Mouse (Mus musculus): ENCODE measurements at regions not wholly inside any gene's neighbourhood (a gene's known extent, or its start where the extent isn't known, plus 50 kb on each side); places are given as distances from the start of the nearest gene placed in this dataset.
A peak's percentile ranks its signal among the peaks of the same experiment; 100 is the strongest.

- Histone ChIP-seq H3K36me3 (ENCODE audit: control insufficient read depth, insufficient read depth, low read length) (no peaks in the 10 kb centered on the region), H3K9ac (ENCODE audit: low read depth, low read length) (no peak overlapping the region), H3K4me1 (ENCODE audit: control insufficient read depth, insufficient read depth, low read length) (no peaks in the 10 kb centered on the region), H3K27me3 (ENCODE audit: control insufficient read depth, insufficient read depth, low read length) (no peaks in the 10 kb centered on the region), H3K4me2 (replicated peaks; ENCODE audit: low read depth, low read length) (no peak overlapping the region), H3K4me3 (ENCODE audit: low read length) (no peak overlapping the region), H3K9me3 (ENCODE audit: control insufficient read depth, low read length) (no peaks in the 10 kb centered on the region), H3K27ac (ENCODE audit: low read depth, low read length) (no peak overlapping the region)
- WGBS = 68% methylated on average over 3 of the region's 3 CpGs
- peak; percentile 78; the same call in 1 of the 2 replicates for ATAC-seq (ENCODE audit: low FRiP score, low TSS enrichment)
Observed at GRCm38 (mm10) chr2:67180962-67181361, 232.6 kb upstream of the Gm21830 start.

GRCm38 (mm10) chr2:67221061-67221802 lies 192.3 kb upstream of the Gm21830 start:
- no peaks in the 10 kb centered on the region for H3K36me3 ChIP-seq (ENCODE audit: control insufficient read depth, insufficient read depth, low read length)
- no peaks in the 10 kb centered on the region for H3K4me1 ChIP-seq (ENCODE audit: control insufficient read depth, insufficient read depth, low read length)
- no peaks in the 10 kb centered on the region for H3K9me3 ChIP-seq (ENCODE audit: control insufficient read depth, low read length)
- no peak overlapping the region for H3K4me2 ChIP-seq (replicated peaks; ENCODE audit: low read depth, low read length)
- no peak overlapping the region for H3K27ac ChIP-seq (ENCODE audit: low read depth, low read length)
- 85% methylated on average over 2 of the region's 2 CpGs for WGBS
- ATAC-seq (ENCODE audit: low FRiP score, low TSS enrichment) = no peak
- H3K4me3 ChIP-seq (ENCODE audit: low read length) = no peak overlapping the region
- no peaks in the 10 kb centered on the region for H3K27me3 ChIP-seq (ENCODE audit: control insufficient read depth, insufficient read depth, low read length)
- H3K9ac ChIP-seq (ENCODE audit: low read depth, low read length) = no peak overlapping the region

DNA sequence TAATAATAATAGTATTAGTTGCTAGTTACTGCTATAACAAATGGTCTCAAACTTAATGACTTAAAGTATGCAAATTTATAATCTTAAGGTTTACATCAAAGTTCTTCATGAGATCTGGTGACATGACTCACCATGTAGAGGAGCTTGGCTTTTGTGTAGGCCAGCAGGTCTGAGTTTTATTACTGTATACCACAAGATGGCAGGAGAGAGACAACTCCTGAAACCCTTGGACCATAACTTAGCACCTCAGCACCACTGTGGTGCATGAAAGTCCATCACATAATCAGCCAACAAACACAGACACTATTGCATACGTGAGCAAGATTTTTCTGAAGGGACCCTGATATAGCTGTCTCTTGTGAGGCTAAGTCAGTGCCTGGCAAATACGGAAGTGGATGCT lies 187.2 kb upstream of the Gm21830 start:
- Histone ChIP-seq H3K9me3 (ENCODE audit: control insufficient read depth, low read length) (no peaks in the 10 kb centered on the region), H3K4me1 (ENCODE audit: control insufficient read depth, insufficient read depth, low read length) (no peaks in the 10 kb centered on the region), H3K9ac (ENCODE audit: low read depth, low read length) (no peak overlapping the region), H3K27ac (ENCODE audit: low read depth, low read length) (no peak overlapping the region), H3K27me3 (ENCODE audit: control insufficient read depth, insufficient read depth, low read length) (no peaks in the 10 kb centered on the region), H3K36me3 (ENCODE audit: control insufficient read depth, insufficient read depth, low read length) (no peaks in the 10 kb centered on the region), H3K4me2 (replicated peaks; ENCODE audit: low read depth, low read length) (no peak overlapping the region), H3K4me3 (ENCODE audit: low read length) (no peak overlapping the region)
- 84% methylated on average over 2 of the region's 2 CpGs for WGBS
- 0 out of 2 replicates have a peak, but pooled peaks have one; percentile 62 for ATAC-seq (ENCODE audit: low FRiP score, low TSS enrichment)

- Histone ChIP-seq H3K9me3 (ENCODE audit: control insufficient read depth, low read length) (no peaks in the 10 kb centered on the region), H3K27ac (ENCODE audit: low read depth, low read length) (no peak overlapping the region), H3K36me3 (ENCODE audit: control insufficient read depth, insufficient read depth, low read length) (no peaks in the 10 kb centered on the region), H3K9ac (ENCODE audit: low read depth, low read length) (no peak overlapping the region), H3K4me3 (ENCODE audit: low read length) (no peak overlapping the region), H3K27me3 (ENCODE audit: control insufficient read depth, insufficient read depth, low read length) (no peaks in the 10 kb centered on the region), H3K4me2 (replicated peaks; ENCODE audit: low read depth, low read length) (no peak overlapping the region), H3K4me1 (ENCODE audit: control insufficient read depth, insufficient read depth, low read length) (no peaks in the 10 kb centered on the region)
- no peak for ATAC-seq (ENCODE audit: low FRiP score, low TSS enrichment)
- WGBS = 44% methylated on average over 1 of the region's 1 CpGs
Observed at GRCm38 (mm10) chr2:67257455-67257854, 156.1 kb upstream of the Gm21830 start.
